Mouse (Mus musculus) stomach, embryonic 16.5 days (tissue): ENCODE measurements around the gene Cdkl4. TPM values are rescaled to one million over a fixed set of nuclear protein-coding genes. Genes with fewer than 3 reads are reported as not detected.
"Not testable (repeated sequence)": the region's sequence is repeated elsewhere in the genome, so short reads cannot be mapped to it uniquely, and the experiment has no call there.

Source experiments
- ATAC-seq: fragments of 200-750 bp; cut with Nextera tagmentation; 2 replicates; pipeline ENCODE4 v1.8.0; 2017; ENCODE audit warnings: moderate number of reproducible peaks, moderate TSS enrichment; ENCODE audit not compliant: insufficient read depth, low FRiP score
- H3K27ac ChIP-seq: fragments of 300-500 bp; sonication (generic); 2 replicates; pipeline ENCODE4 v1.5.1; 2014; ENCODE audit warnings: low read length
- H3K27me3 ChIP-seq: fragments of 300-500 bp; sonication (generic); 2 replicates; pipeline ENCODE4 v1.6.1; 2014; ENCODE audit warnings: low read length, control low read depth, mixed read lengths; ENCODE audit not compliant: control insufficient read depth, insufficient read depth
- H3K36me3 ChIP-seq: fragments of 300-500 bp; sonication (generic); 2 replicates; pipeline ENCODE4 v1.6.1; 2014; ENCODE audit warnings: low read length; ENCODE audit not compliant: control insufficient read depth, insufficient read depth
- H3K4me1 ChIP-seq: fragments of 300-500 bp; sonication (generic); 2 replicates; pipeline ENCODE4 v1.6.1; 2014; ENCODE audit warnings: low read length, control low read depth, mixed read lengths; ENCODE audit not compliant: control insufficient read depth, insufficient read depth
- H3K4me2 ChIP-seq: fragments of 300-500 bp; sonication (generic); 2 replicates; pipeline ENCODE4 v1.6.1; 2014; ENCODE audit warnings: low read depth, low read length, mixed read lengths
- H3K4me3 ChIP-seq: fragments of 300-500 bp; sonication (generic); replicated peaks from 2 replicates; pipeline ENCODE4 v1.5.1; 2014; ENCODE audit warnings: mild to moderate bottlenecking, low read length
- H3K9ac ChIP-seq: fragments of 300-500 bp; sonication (generic); 2 replicates; pipeline ENCODE4 v1.6.1; 2014; ENCODE audit warnings: low read length
- H3K9me3 ChIP-seq: fragments of 300-500 bp; sonication (generic); replicated peaks from 2 replicates; pipeline ENCODE4 v1.6.1; 2016; ENCODE audit warnings: low read length, control low read depth; ENCODE audit not compliant: control insufficient read depth
- WGBS: fragments of 180-500 bp; shearing (Covaris S2); extraction: QIAGEN DNeasy Blood & Tissue Kit; methylation state at CpG from one replicate; pipeline ENCODE4 v1.1.7; 2014; 5-methylcytosine and 5-hydroxymethylcytosine counted together
- polyA plus RNA-seq: library from polyadenylated mRNA; unstranded; fragments of >200 nt; fragmentation: Nextera tagmentation; extraction: Ambion mirVana; gene quantifications from 2 replicates; pipeline ENCODE4 v1.2.1, GENCODE M21; 2015

The Cdkl4 gene
- polyA plus RNA-seq, 1 experiment from 2014 or later: 0.26 TPM

DNA sequence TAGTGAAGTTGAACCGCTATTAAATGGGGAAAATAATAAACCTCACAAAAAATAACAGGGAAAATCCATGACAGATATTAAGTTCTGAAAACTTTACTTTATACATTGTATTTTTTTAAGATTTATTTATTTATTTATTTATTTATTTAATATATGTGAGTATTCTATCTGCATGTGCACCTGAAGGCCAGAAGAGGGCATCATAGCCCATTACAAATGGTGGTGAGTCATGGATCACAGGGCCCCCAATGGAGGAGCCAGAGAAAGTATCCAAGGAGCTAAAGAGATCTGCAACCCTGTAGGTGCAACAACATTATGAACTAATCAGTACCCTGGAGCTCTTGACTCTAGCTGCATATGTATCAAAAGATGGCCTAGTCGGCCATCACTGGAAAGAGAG, 7.9 kb downstream of the Cdkl4 start:
- 86% methylated on average over 1 of the region's 2 CpGs for WGBS
- not testable (repeated sequence) for H3K36me3 ChIP-seq, H3K9me3 ChIP-seq, H3K9ac ChIP-seq, ATAC-seq, H3K4me3 ChIP-seq, H3K4me1 ChIP-seq, H3K27ac ChIP-seq, H3K4me2 ChIP-seq, H3K27me3 ChIP-seq

- H3K9ac ChIP-seq: no peak overlapping the region
- H3K4me2 ChIP-seq: no peak overlapping the region
- H3K36me3 ChIP-seq: no peaks in the 10 kb centered on the region
- no peak overlapping the region for H3K27ac ChIP-seq
- no peak overlapping the region for H3K4me3 ChIP-seq
- no peaks in the 10 kb centered on the region for H3K27me3 ChIP-seq
- H3K9me3 ChIP-seq: no peaks in the 10 kb centered on the region; the same call in 1 of the 2 replicates
- no peaks in the 10 kb centered on the region for H3K4me1 ChIP-seq
- 89% methylated on average over 6 of the region's 6 CpGs for WGBS
- ATAC-seq: no peak
Measured at GRCm38 (mm10) chr17:80568842-80569601, 8.6 kb downstream of the Cdkl4 start.

DNA sequence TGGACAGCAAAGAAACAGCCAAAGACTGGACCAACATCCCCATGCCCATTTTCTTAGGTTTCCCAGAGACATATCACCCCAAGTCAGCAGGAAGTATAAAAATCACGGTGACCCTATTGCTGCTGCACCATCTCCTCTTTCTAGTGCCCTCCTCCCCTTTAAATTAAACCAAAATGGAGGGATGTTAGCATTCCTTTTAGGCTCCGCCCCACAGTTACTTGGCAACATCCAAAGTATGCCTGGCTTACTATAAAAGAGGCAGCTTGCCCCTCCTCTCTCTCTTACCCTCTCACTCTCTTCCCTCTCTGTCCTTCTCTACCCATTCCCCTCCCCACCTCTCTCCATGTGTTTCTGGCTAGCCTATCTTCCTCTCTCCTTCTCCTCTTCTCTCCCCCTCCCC, 9.2 kb downstream of the Cdkl4 start:
- H3K4me2 ChIP-seq: no peak overlapping the region
- no peak for ATAC-seq
- WGBS: 83% methylated on average over 2 of the region's 2 CpGs

GRCm38 (mm10) chr17:80564611-80564924, 13.0 kb downstream of the Cdkl4 start:
- no peak overlapping the region; the same call in 1 of the 2 replicates for H3K4me3 ChIP-seq
- no peak for ATAC-seq
- no peak overlapping the region for H3K27ac ChIP-seq
- no peak overlapping the region for H3K9ac ChIP-seq
- no peaks in the 10 kb centered on the region for H3K4me1 ChIP-seq
- H3K4me2 ChIP-seq: no peak overlapping the region
- H3K36me3 ChIP-seq: no peaks in the 10 kb centered on the region
- no peaks in the 10 kb centered on the region for H3K27me3 ChIP-seq
- WGBS: 70% methylated on average over 3 of the region's 3 CpGs
- H3K9me3 ChIP-seq: no peaks in the 10 kb centered on the region; the same call in 1 of the 2 replicates

More for the DNA sequence above, 9.2 kb downstream of the Cdkl4 start:
- no peak overlapping the region for H3K4me3 ChIP-seq
- H3K9ac ChIP-seq: no peak overlapping the region
- H3K27ac ChIP-seq: no peak overlapping the region
- H3K9me3 ChIP-seq: no peaks in the 10 kb centered on the region; the same call in 1 of the 2 replicates
- no peaks in the 10 kb centered on the region for H3K27me3 ChIP-seq
- no peaks in the 10 kb centered on the region for H3K4me1 ChIP-seq
- no peaks in the 10 kb centered on the region for H3K36me3 ChIP-seq

DNA sequence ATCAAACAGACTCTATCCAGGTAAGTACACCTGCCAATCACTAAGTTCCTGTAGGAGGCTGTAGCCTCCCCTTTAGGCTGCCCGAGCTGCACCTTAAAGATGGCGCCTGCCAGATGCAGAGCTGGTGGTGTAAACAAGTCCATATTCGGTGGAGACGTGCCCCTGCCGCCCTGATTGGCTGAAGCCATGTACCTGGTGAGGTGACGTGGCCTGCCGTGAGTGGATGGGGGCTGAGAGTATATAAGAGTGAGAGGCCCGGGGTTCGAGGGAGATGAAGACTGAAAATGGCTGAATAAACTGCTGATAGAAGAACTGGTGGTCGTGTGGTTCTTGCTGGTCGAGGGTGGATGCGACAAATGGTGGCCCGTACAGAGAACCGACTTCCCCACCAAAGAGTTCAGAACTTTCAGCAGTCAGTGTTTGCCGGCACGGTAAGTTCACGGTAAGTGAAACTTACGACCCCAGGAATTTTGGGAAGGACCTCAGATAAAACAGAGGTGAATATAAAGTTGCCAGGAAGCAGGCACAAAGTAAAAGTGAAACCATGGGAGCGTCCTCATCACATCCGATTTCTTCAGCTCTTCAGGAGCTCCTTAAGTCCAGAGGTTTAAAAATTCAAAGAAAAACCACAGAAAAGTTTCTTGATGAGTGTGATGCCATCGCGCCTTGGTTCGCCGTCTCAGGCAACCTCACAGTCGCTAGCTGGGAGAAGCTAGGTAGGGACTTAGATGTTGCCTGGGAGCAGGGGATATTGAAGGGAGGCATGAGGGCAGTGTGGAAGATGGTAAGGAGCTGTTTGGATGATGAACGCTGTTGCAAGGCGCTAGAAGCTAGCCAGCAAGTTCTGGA, 13.6 kb downstream of the Cdkl4 start:
- H3K4me3 ChIP-seq, H3K27me3 ChIP-seq, H3K4me1 ChIP-seq, H3K36me3 ChIP-seq, ATAC-seq, H3K4me2 ChIP-seq, H3K9ac ChIP-seq, H3K9me3 ChIP-seq: not testable (repeated sequence)
- peak overlapping the region; percentile 27; the same call in 1 of the 2 replicates for H3K27ac ChIP-seq
- WGBS: 94% methylated on average over 27 of the region's 27 CpGs

DNA sequence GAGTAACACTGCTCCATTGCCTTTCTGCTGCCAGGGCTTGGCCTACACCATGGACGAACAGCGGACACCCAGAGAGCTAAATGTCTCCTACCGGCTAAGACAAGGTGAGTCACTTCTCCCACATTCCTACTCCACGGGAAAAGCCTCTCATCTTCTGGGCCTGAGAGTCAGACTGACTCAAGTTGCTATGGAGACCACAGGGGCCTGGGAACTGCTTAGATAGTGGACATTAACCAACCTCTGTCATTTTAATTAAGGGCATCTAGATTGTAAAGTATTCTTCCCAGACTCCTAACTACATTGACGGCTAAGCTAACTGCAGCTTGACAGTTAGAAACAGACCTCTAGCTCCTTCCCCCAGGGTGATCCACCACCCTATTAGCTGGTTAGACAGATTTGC, 14.8 kb downstream of the Cdkl4 start:
- WGBS: 81% methylated on average over 5 of the region's 5 CpGs
- no peaks in the 10 kb centered on the region for H3K27me3 ChIP-seq
- no peak overlapping the region for H3K4me3 ChIP-seq
- H3K27ac ChIP-seq: no peak overlapping the region
- H3K9me3 ChIP-seq: no peaks in the 10 kb centered on the region; the same call in 1 of the 2 replicates
- H3K36me3 ChIP-seq: no peaks in the 10 kb centered on the region
- no peak overlapping the region for H3K4me2 ChIP-seq
- H3K4me1 ChIP-seq: no peaks in the 10 kb centered on the region
- no peak for ATAC-seq
- no peak overlapping the region for H3K9ac ChIP-seq

DNA sequence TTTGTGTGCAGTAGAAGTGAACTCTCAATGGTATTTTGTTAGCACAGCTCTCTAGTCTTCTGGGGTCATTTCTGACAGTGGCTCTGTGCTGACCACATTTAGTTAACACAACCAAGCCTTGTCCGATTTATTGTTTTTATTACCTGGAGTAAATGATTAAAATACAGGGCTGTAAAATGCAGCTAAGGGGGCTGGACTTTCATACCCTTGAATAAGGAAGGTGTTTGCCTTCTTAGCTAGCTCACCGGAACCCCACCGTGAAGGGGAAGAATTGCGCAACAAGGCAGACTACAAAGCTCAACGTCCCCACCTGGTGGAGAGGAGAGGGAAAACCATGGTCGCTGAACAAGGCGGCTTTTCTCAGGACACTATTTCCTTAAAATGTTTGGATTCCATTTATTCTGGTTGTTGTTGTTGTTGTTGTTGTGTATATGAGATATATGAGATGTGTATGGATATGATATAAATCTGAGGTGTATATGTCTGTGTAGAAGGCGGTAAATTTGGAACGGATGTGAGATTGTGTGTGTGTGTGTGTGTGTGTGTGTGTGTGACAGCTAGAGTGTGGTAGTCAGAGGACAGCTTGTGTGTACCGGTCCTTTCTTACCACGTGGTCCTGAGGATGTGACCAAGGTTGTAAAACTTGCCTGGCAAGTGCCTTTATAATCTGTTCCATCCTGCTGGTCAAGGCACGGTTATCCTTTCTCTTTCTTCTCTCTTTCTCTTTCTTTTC, 16.8 kb downstream of the Cdkl4 start:
- no peak overlapping the region for H3K27ac ChIP-seq
- H3K27me3 ChIP-seq: no peaks in the 10 kb centered on the region
- H3K4me1 ChIP-seq: no peaks in the 10 kb centered on the region
- no peaks in the 10 kb centered on the region for H3K36me3 ChIP-seq
- no peak overlapping the region for H3K9ac ChIP-seq
- 18% methylated on average over 12 of the region's 12 CpGs for WGBS
- ATAC-seq: peak; percentile 50; the same call in 1 of the 2 replicates
- H3K4me2 ChIP-seq: peak overlapping the region; percentile 41
- peak overlapping the region; percentile 21; the same call in 1 of the 2 replicates for H3K4me3 ChIP-seq
- no peaks in the 10 kb centered on the region; the same call in 1 of the 2 replicates for H3K9me3 ChIP-seq

- no peak overlapping the region for H3K4me3 ChIP-seq
- WGBS: 87% methylated on average over 4 of the region's 4 CpGs
Measured at GRCm38 (mm10) chr17:80559745-80560144, 17.9 kb downstream of the Cdkl4 start.

More at GRCm38 (mm10) chr17:80559745-80560144, 17.9 kb downstream of the Cdkl4 start:
- Histone ChIP-seq H3K4me2 (no peak overlapping the region), H3K27me3 (no peaks in the 10 kb centered on the region), H3K9me3 (no peaks in the 10 kb centered on the region), H3K36me3 (no peaks in the 10 kb centered on the region), H3K27ac (no peak overlapping the region), H3K4me1 (no peaks in the 10 kb centered on the region), H3K9ac (no peak overlapping the region)
- no peak for ATAC-seq
